Mouse (Mus musculus) neural tube, embryonic 11.5 days (tissue): ENCODE measurements around the gene Ldlr. TPM values are rescaled to one million over a fixed set of nuclear protein-coding genes. Genes with fewer than 3 reads are reported as not detected.

Experiments
- ATAC-seq: fragments of 200-750 bp; cut with Nextera tagmentation; 2 replicates; pipeline ENCODE4 v1.8.0; 2017; ENCODE audit warnings: moderate number of reproducible peaks, mild to moderate bottlenecking, moderate TSS enrichment, moderate library complexity; ENCODE audit not compliant: insufficient read depth, low FRiP score, low TSS enrichment
- DNase-seq: peaks from one replicate; pipeline ENCODE4 v3.0.0-alpha.2; 2015; ENCODE audit warnings: low spot score
- H3K27ac ChIP-seq: fragments of 300-500 bp; sonication (generic); 2 replicates; pipeline ENCODE4 v1.5.1; 2014; ENCODE audit warnings: low read depth, mild to moderate bottlenecking, low read length
- H3K27me3 ChIP-seq: fragments of 300-500 bp; sonication (generic); 2 replicates; pipeline ENCODE4 v1.6.1; 2014; ENCODE audit warnings: mild to moderate bottlenecking, low read length, mixed read lengths; ENCODE audit not compliant: control insufficient read depth, insufficient read depth
- H3K36me3 ChIP-seq: fragments of 300-500 bp; sonication (generic); 2 replicates; pipeline ENCODE4 v1.6.1; 2014; ENCODE audit warnings: mild to moderate bottlenecking, low read length, moderate library complexity, mixed read lengths; ENCODE audit not compliant: control insufficient read depth, insufficient read depth
- H3K4me1 ChIP-seq: fragments of 300-500 bp; sonication (generic); 2 replicates; pipeline ENCODE4 v1.6.1; 2014; ENCODE audit warnings: low read length, mixed read lengths; ENCODE audit not compliant: control insufficient read depth, insufficient read depth
- H3K4me2 ChIP-seq: fragments of 300-500 bp; sonication (generic); 2 replicates; pipeline ENCODE4 v1.6.1; 2014; ENCODE audit warnings: low read depth, mild to moderate bottlenecking, moderate library complexity
- H3K4me3 ChIP-seq: fragments of 300-500 bp; sonication (generic); 2 replicates; pipeline ENCODE4 v1.5.1; 2014; ENCODE audit warnings: low read depth, low read length
- H3K9ac ChIP-seq: fragments of 300-500 bp; sonication (generic); 2 replicates; pipeline ENCODE4 v1.6.1; 2014; ENCODE audit warnings: mild to moderate bottlenecking, low read length
- H3K9me3 ChIP-seq: fragments of 300-500 bp; sonication (generic); 2 replicates; pipeline ENCODE4 v1.6.1; 2016; ENCODE audit warnings: low read length; ENCODE audit not compliant: control insufficient read depth
- WGBS: fragments of 180-500 bp; shearing (Covaris S2); extraction: QIAGEN DNeasy Blood & Tissue Kit; methylation state at CpG from one replicate; pipeline ENCODE4 v1.1.7; 2014; 5-methylcytosine and 5-hydroxymethylcytosine counted together
- polyA plus RNA-seq: library from polyadenylated mRNA; unstranded; fragments of >200 nt; fragmentation: Nextera tagmentation; extraction: Ambion mirVana; gene quantifications from 2 replicates; pipeline ENCODE4 v1.2.1, GENCODE M21; 2014

The Ldlr gene
- polyA plus RNA-seq, 1 experiment from 2014 or later: 22.5 TPM

DNA sequence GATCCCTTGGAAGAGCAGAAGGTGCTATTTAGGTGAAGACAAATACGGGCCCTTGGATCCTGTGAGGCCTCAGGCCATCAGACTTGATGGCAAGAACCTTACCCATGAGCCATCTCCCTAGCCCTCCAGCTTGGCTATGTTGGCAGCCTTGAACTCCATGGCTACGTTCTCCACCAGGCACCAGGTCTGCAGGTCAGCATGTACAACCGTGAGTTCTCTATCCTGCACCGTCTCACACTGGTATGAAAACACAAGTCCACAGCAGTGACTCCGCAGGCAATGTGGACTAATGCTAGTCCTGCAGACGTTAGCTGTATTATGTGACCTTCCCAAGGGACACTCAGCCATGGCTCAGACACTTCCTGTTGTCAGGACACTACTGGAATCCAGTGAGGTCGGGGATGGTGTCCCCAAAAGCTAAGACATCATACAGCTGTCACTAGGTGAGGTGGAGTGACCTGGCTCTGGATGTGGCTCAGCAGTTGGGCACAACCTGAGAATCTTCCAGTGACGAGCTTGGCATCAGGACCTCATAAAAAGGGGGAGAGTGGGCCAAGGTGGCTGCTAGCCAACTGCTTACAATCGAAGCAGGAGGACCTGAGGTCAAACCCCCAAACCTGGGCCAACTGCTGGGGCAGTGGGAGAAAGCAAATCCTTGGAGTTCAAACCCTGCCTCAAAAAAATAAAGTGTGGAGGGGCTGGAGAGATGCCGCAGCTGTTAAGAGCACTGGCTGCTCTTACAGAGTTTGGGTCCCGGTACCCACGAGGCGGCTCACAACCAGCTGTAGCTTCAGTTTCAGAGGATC, 31.4 kb downstream of the Ldlr start:
- DNase-seq (no peak), ATAC-seq (no peak)
- Histone ChIP-seq H3K4me2 (no peak overlapping the region), H3K36me3 (peaks cover 8% of the 10 kb centered on the region), H3K9ac (no peak overlapping the region), H3K4me1 (0 out of 2 replicates have a peak, but pooled peaks cover 6% of the 10 kb centered on the region), H3K27ac (no peak overlapping the region), H3K4me3 (no peak overlapping the region), H3K27me3 (no peaks in the 10 kb centered on the region), H3K9me3 (no peaks in the 10 kb centered on the region)
- WGBS: 74% methylated on average over 13 of the region's 13 CpGs

DNA sequence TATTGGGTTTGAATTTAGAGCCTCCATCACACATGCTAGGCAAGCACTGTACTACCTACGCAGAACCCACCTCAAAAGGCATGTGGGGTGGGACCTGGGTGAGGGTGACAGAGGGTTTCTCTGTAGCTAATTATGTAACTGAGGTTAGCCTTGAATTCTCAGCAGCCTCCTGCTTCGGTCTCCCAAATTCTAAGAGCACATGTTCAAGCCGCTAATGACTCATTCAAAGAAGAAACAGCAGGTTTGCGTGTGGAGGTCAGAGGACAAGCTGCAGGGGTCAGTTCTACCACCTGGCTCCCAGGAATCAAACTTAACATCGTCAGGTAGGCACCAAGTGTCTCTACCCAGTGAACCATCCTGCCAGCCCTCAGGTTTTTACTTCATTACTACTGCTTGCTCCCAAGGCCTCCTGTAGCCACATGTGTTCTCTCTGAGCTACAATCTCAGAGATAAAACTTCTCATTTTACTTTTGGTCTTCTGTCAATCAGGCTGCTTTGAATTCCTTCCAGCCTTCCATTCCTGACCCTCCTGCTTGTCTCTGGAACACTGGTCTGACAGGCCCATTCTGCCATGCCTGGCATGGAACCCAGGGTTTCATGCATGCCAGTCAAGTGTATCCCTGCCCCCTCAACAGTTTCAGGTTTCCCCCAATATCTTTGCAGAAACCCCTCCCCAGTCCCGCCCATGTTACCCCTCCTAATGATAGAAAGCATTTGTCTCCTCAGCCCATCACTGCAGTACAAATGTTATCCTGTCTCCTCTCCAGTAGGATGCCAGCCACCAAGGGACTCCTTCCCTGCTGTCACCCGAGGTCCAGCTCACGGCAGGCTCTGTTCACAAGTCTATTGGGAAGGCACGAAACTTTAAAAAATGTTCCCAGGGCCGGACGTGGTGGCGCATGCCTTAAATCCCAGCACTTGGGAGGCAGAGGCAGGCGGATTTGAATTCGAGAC, 35.6 kb downstream of the Ldlr start:
- H3K9ac ChIP-seq: peak overlapping the region; percentile 82
- H3K9me3 ChIP-seq: no peaks in the 10 kb centered on the region
- H3K4me1 ChIP-seq: 0 out of 2 replicates have a peak, but pooled peaks cover 6% of the 10 kb centered on the region
- no peak for DNase-seq
- peak overlapping the region; percentile 80 for H3K4me2 ChIP-seq
- ATAC-seq: no peak
- no peaks in the 10 kb centered on the region for H3K27me3 ChIP-seq
- peak overlapping the region; percentile 63 for H3K4me3 ChIP-seq
- no peak overlapping the region for H3K27ac ChIP-seq
- 62% methylated on average over 14 of the region's 14 CpGs for WGBS
- peaks cover 5% of the 10 kb centered on the region for H3K36me3 ChIP-seq

GRCm38 (mm10) chr9:21759718-21760117, 36.4 kb downstream of the Ldlr start:
- Histone ChIP-seq H3K27ac (no peak overlapping the region), H3K36me3 (peaks cover 5% of the 10 kb centered on the region; the same call in 1 of the 2 replicates), H3K9ac (peak overlapping the region; percentile 82), H3K4me1 (0 out of 2 replicates have a peak, but pooled peaks cover 6% of the 10 kb centered on the region), H3K4me3 (peak overlapping the region; percentile 63), H3K4me2 (peak overlapping the region; percentile 80), H3K27me3 (no peaks in the 10 kb centered on the region), H3K9me3 (no peaks in the 10 kb centered on the region)
- ATAC-seq (peak; percentile 25), DNase-seq (no peak)
- under 1% methylated on average over 20 of the region's 20 CpGs for WGBS

- Histone ChIP-seq H3K27me3 (no peaks in the 10 kb centered on the region), H3K27ac (no peak within 1 kb of the TSS), H3K4me1 (0 out of 2 replicates have a peak, but pooled peaks cover 6% of the 10 kb centered on the region), H3K9ac (peak within 1 kb of the TSS; percentile 82), H3K36me3 (peaks cover 5% of the 10 kb centered on the region; the same call in 1 of the 2 replicates), H3K4me2 (peak within 1 kb of the TSS; percentile 80), H3K4me3 (peak within 1 kb of the TSS; percentile 63), H3K9me3 (no peaks in the 10 kb centered on the region)
- 1% methylated on average over 46 of the region's 54 CpGs for WGBS
- DNase-seq: peak; percentile 94
- peak; percentile 96 for ATAC-seq
These were observed 37.1 kb downstream of the Ldlr start, which contains the start of gene Spc24 for GRCm38 (mm10) chr9:21760155-21761088. Gene Spc24 (minus strand): TSS chr9:21760303.

DNA sequence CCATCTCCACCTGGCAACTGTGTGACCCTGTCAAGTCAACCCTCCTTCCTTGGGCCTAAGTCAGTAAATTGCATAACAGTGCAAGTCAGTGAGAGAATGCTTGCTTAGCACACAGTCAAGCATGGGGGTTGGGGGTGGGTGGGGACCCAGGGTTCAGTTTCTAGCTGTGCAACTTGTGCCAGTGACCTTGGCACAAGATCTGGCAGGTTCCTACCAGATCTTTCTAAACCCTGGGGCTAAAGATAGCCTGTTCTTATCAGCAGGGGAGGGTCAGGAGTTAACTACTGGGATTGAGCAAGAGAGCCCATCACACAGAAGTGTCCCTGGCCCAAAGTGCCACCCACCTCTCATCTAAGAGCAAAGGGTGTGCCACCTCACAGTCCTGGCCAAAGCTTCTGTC, 38.9 kb downstream of the Ldlr start:
- Histone ChIP-seq H3K36me3 (peaks cover 2% of the 10 kb centered on the region; the same call in 1 of the 2 replicates), H3K9me3 (no peaks in the 10 kb centered on the region), H3K4me3 (no peak overlapping the region), H3K27ac (no peak overlapping the region), H3K4me2 (no peak overlapping the region), H3K9ac (no peak overlapping the region), H3K27me3 (no peaks in the 10 kb centered on the region), H3K4me1 (0 out of 2 replicates have a peak, but pooled peaks cover 6% of the 10 kb centered on the region)
- DNase-seq (no peak), ATAC-seq (no peak)

DNA sequence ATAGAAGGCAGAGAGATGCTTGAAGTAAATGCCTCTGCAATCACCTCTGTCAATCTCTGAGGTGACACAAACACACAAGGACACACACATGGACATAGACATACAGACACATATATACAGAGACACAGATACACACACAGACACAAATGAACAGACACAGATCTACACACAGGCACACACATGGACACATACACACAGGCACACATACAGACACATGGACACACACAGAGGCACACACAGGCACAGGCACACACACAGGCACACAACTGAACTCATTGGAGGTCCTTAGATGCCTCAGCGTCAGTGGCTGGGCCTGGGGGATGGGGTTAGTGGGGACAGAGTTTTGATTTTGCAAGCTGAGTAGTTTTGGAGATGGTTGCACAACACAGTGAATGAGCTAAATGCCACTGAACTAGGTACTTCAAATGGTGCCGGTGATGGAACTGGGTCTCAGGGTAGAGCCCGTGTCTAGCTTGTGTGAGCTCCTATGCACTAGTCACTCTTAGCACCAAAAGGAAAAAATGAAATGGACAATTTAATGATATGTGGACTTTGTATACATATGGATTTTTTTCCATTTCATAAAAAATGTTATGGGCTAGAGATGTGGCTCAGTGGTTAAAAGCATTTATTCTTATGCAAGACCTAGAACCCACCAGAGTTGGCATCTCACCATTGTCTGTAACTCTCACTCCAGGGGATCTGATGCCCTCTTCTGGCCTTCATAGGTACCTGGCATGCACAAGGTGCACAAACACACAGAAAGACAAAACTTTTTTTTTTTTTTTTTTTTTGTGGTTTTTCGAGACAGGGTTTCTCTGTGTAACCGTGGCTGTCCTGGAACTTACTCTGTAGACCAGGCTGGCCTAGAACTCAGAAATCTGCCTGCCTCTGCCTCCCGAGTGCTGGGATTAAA, 41.1 kb downstream of the Ldlr start:
- Histone ChIP-seq H3K27ac (no peak overlapping the region), H3K4me2 (no peak overlapping the region), H3K4me3 (no peak overlapping the region), H3K36me3 (no peaks in the 10 kb centered on the region; the same call in 1 of the 2 replicates), H3K4me1 (peaks cover 4% of the 10 kb centered on the region; the same call in 1 of the 2 replicates), H3K27me3 (no peaks in the 10 kb centered on the region), H3K9me3 (no peaks in the 10 kb centered on the region), H3K9ac (no peak overlapping the region)
- WGBS: 96% methylated on average over 6 of the region's 6 CpGs
- no peak for ATAC-seq
- no peak for DNase-seq

DNA sequence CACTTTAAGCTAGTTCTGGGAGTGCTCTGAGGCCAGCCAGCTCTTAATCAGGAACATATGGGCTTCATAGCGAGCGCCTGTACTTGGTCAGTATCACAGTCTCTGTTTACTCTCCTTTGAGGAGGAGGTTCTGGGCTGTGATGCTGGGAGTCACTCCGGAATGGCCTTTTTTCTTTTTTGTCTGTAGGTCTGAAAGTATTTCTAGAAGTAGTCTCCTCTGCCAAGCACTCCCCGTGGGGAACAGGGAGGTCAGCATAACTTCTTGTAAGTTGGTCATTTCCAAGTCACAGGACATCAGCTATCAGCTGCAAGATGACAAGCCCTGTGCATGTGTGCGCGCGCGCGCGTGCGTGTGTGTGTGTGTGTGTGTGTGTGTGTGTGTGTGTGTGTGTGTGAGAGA, 44.6 kb downstream of the Ldlr start:
- DNase-seq: no peak
- ATAC-seq: no peak
- Histone ChIP-seq H3K27ac (no peak overlapping the region), H3K4me3 (no peak overlapping the region), H3K27me3 (no peaks in the 10 kb centered on the region), H3K9me3 (no peaks in the 10 kb centered on the region), H3K4me2 (no peak overlapping the region), H3K36me3 (no peaks in the 10 kb centered on the region; the same call in 1 of the 2 replicates), H3K4me1 (peaks cover 4% of the 10 kb centered on the region; the same call in 1 of the 2 replicates), H3K9ac (no peak overlapping the region; the same call in 1 of the 2 replicates)
- 72% methylated on average over 11 of the region's 11 CpGs for WGBS
